Mouse (Mus musculus) ES-E14 (cell line): Measurements from ENCODE around the gene Csnk2b. TPM values are rescaled to one million over a fixed set of nuclear protein-coding genes. Genes with fewer than 3 reads are reported as not detected.

Source experiments
- DNase-seq: peaks from one replicate; pipeline ENCODE4 v3.0.0-alpha.2; 2013; ENCODE audit warnings: low read depth, low spot score
- H3K27ac ChIP-seq: 2 replicates; pipeline ENCODE4 v1.5.1; 2012; ENCODE audit warnings: low read depth, mild to moderate bottlenecking, low read length, moderate library complexity, mixed read lengths; ENCODE audit not compliant: poor library complexity, insufficient read depth, severe bottlenecking
- H3K36me3 ChIP-seq: 2 replicates; pipeline ENCODE4 v1.6.1; 2012; ENCODE audit warnings: mild to moderate bottlenecking, low read length, moderate library complexity, mixed read lengths; ENCODE audit not compliant: control insufficient read depth, poor library complexity, insufficient read depth, severe bottlenecking
- H3K4me1 ChIP-seq, 2 experiments: fragments of 150-350 bp in 1 of 2; sonication (generic) in 1 of 2; 2 replicates each; pipeline ENCODE4 v1.6.1; 2012; ENCODE audit warnings: low read length in 2 of 2, mild to moderate bottlenecking in 1 of 2, mixed read lengths in 1 of 2; ENCODE audit not compliant: control insufficient read depth in 2 of 2, insufficient read depth in 2 of 2, poor library complexity in 1 of 2
- H3K4me3 ChIP-seq, 2 experiments: fragments of 150-350 bp in 1 of 2; sonication (generic) in 1 of 2; 2 replicates each; pipeline ENCODE4 v1.5.1; 2012; ENCODE audit warnings: low read length in 2 of 2, low read depth in 1 of 2, mild to moderate bottlenecking in 1 of 2, mixed read lengths in 1 of 2; ENCODE audit not compliant: insufficient read depth in 1 of 2, poor library complexity in 1 of 2, severe bottlenecking in 1 of 2
- H3K9ac ChIP-seq: 2 replicates; pipeline ENCODE4 v1.6.1; 2012; ENCODE audit warnings: low read depth, mild to moderate bottlenecking, low read length, mixed read lengths; ENCODE audit not compliant: poor library complexity, insufficient read depth, severe bottlenecking
- H3K9me3 ChIP-seq: fragments of 150-350 bp; sonication (generic); 2 replicates; pipeline ENCODE4 v1.6.1; 2012; ENCODE audit warnings: low read depth, mild to moderate bottlenecking, low read length; ENCODE audit not compliant: control insufficient read depth, insufficient read depth
- CHD2 ChIP-seq: IDR thresholded peaks from 2 replicates; pipeline ENCODE4 v1.6.1; 2014; ENCODE audit warnings: mild to moderate bottlenecking, low read depth, low read length, inconsistent platforms
- HCFC1 ChIP-seq: IDR thresholded peaks from 2 replicates; pipeline ENCODE4 v1.6.1; 2012; ENCODE audit warnings: low read length, inconsistent platforms, borderline replicate concordance; ENCODE audit not compliant: insufficient read depth
- MAFK ChIP-seq: IDR thresholded peaks from 2 replicates; pipeline ENCODE4 v1.6.1; 2014; ENCODE audit warnings: mild to moderate bottlenecking, low read depth, low read length, inconsistent platforms; ENCODE audit not compliant: insufficient read depth
- ZC3H11A ChIP-seq: IDR thresholded peaks from 2 replicates; pipeline ENCODE4 v1.6.1; 2012; ENCODE audit warnings: low read depth, mild to moderate bottlenecking, inconsistent platforms, low read length, borderline replicate concordance
- ZNF384 ChIP-seq: IDR thresholded peaks from 2 replicates; pipeline ENCODE4 v1.6.1; 2012; ENCODE audit warnings: low read depth, low read length, inconsistent platforms
- in situ Hi-C, 2 experiments: fragments of 600-800 bp; cut with MboI; formaldehyde crosslinking; loops; one replicate each; pipeline ENCODE4 v1.15.1; 2025; ENCODE audit warnings: low sequenced_read_pairs in 2 of 2, inconsistent platforms in 1 of 2; ENCODE audit not compliant: unreplicated experiment in 2 of 2
- total RNA-seq: library from RNA; depleted of rRNA; stranded (reverse); fragments of 300-350 nt; gene quantifications from 2 replicates; pipeline ENCODE4 v1.2.3, GENCODE M21; 2012

The Csnk2b gene
- total RNA-seq, 1 experiment = 98.6 TPM

DNA sequence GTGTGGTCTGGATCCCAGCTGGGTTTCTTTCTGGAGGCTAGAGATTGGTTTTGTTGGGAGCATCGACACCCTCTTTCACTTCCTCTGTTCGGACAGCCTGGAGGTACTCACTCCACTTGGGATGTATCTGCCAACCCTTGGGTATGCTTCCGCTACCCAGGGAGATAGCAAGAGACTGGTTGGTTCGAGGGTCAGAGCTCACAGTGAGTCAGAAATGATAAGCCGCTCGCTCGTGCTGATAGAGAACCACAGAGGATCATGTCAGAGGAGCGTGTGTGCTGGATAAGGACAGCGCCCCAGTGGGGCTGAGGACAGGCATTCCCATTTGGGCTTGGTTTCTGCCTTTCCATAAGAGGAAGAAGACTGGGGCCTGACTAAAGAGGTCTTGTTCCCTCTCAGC, 42.1 kb downstream of the Csnk2b start:
- Histone ChIP-seq H3K9ac (no peak overlapping the region), H3K36me3 (no peaks in the 10 kb centered on the region), H3K27ac (no peak overlapping the region), H3K4me3 (no peak overlapping the region), H3K4me1 (peaks cover 11 to 15% of the 10 kb centered on the region in 2 experiments), H3K9me3 (no peaks in the 10 kb centered on the region)
- in situ Hi-C loops = no loop called here
- no peak for DNase-seq
- TF ChIP-seq HCFC1 (no peak), MAFK (no peak), ZNF384 (no peak), CHD2 (no peak), ZC3H11A (no peak)

DNA sequence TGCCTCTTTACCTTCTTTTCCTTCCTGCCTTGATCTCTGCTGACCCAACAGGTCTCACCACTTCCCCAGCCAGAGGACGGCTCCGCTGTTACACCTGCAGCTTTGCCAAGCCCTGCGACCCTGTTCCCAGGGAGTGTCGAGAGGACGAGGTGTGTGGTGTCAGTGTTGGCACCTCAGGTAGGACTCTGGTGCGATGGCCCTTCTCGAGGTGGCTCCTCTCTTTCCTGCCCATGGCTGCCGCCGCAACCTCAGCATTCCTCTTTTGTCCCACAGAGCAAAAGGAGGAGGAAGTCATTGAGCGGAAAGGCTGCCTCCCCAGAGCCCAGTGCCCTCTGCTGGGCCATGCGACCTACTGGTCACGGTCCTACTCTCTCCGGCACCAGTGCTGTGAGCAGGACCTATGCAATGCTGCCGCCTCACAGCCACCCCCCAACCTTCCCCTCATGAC, 44.0 kb downstream of the Csnk2b start, which contains the start of gene Ly6g6d:
Gene Ly6g6d, minus strand, starts transcription at position 280 of the 448 bp plus-strand sequence.
- H3K9ac ChIP-seq = peak within 1 kb of the TSS; percentile 61
- peaks cover 11 to 17% of the 10 kb centered on the region in 2 experiments for H3K4me1 ChIP-seq
- no peaks in the 10 kb centered on the region for H3K36me3 ChIP-seq
- peak within 1 kb of the TSS; percentile 52 to 54 for H3K4me3 ChIP-seq
- no peaks in the 10 kb centered on the region for H3K9me3 ChIP-seq
- DNase-seq = no peak
- peak within 1 kb of the TSS; percentile 90 for H3K27ac ChIP-seq
- in situ Hi-C loops = no loop called here
- TF ChIP-seq HCFC1 (no peak), CHD2 (no peak), ZNF384 (no peak), ZC3H11A (no peak)

DNA sequence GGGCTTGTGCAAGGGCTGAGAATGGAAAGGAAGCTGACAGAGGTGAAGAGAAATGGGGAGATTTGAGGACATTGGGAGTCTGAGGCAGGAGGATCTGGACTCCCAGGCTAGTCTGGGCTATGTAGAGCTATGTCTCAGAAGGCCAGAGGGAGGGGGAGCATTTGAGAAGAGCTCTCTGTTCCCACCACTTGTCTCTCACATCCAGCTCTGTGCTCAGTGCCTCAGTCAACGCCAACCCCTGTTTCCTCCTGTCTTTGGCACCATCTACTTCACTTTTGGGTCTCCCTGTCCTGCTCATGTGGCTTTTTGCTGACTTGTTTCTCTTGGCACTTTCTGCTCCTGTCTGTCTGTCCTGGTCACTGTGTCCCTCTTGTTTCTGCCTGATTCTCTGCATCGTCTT, 44.6 kb downstream of the Csnk2b start:
- Histone ChIP-seq H3K9ac (peak overlapping the region; percentile 18; the same call in 1 of the 2 replicates), H3K27ac (peak overlapping the region; percentile 90), H3K36me3 (no peaks in the 10 kb centered on the region), H3K4me1 (peaks cover 11 to 17% of the 10 kb centered on the region in 2 experiments), H3K9me3 (no peaks in the 10 kb centered on the region), H3K4me3 (peak overlapping the region; percentile 52 to 54)
- no peak for DNase-seq
- TF ChIP-seq MAFK (no peak), CHD2 (no peak), ZC3H11A (no peak), ZNF384 (no peak), HCFC1 (no peak)
- in situ Hi-C loops = no loop called here

DNA sequence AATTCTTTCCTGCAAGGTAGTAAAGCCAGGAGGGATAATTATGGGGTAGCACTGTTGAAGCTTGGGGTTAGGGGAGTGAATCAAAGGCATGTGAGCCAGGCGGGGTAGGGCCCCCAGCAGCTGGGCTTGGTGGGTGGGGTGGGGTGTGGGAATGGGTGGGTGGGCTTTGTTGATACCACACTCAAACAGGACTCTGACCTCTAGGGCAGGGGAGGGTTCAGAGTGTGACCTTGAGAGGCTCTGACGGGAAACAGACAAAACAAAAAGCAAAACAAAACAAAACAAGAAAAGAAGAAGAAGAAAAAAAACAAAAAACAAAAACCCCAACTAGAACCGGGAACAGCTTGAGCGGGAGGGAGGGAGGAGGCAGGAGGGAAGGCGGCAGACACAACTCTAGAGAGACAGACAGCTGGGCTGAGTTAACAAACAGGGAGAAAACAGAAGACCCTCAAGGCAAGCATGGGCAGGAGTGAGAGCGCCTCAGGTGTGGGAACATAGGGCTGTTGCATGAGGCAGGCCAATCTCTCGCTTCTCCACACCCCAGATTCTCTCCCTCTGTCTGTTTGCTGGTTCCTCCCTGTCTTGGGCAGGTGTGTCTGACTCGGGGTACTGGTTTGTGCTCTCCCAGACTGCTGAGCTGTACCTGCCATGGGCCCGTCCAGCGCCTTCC, 45.2 kb downstream of the Csnk2b start, which contains the start of gene Ly6g6e:
Gene Ly6g6e, plus strand, starts transcription at position 396 of the 670 bp plus-strand sequence.
- Histone ChIP-seq H3K9ac (peak within 1 kb of the TSS; percentile 61), H3K4me1 (peaks cover 15 to 17% of the 10 kb centered on the region in 2 experiments), H3K36me3 (no peaks in the 10 kb centered on the region), H3K27ac (peak within 1 kb of the TSS; percentile 90), H3K4me3 (peak within 1 kb of the TSS; percentile 52 to 54), H3K9me3 (no peaks in the 10 kb centered on the region)
- in situ Hi-C loops = no loop called here
- TF ChIP-seq CHD2 (no peak), ZNF384 (0 out of 2 replicates have a peak, but pooled peaks have one; percentile 49), HCFC1 (0 out of 2 replicates have a peak, but pooled peaks have one; percentile 28), MAFK (no peak), ZC3H11A (no peak)
- peak; percentile 43 for DNase-seq

DNA sequence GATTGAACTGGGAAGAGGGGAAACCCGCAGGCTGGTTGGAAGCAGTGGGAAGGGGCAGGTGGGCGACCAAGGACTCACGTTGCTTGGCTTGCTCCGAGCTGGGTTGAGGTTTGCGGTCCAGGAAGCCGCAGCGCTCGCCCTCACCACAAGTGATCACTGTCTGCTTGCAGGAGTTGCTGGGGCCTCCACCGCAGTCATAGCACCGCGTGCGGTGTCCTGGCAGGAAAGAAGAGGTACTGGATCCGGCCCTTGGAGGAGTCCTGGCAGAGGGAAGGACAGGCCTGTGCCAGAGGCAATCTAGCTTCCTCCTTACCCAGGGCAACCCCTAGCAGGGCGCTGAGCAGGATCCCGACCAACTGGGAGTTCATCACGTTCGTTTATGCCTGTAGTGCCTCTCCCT, 47.8 kb downstream of the Csnk2b start:
- H3K9ac ChIP-seq = peak overlapping the region; percentile 52
- H3K27ac ChIP-seq = no peak overlapping the region
- TF ChIP-seq ZC3H11A (no peak), MAFK (no peak), HCFC1 (no peak), CHD2 (no peak), ZNF384 (no peak)
- DNase-seq = no peak
- no peaks in the 10 kb centered on the region for H3K36me3 ChIP-seq
- H3K4me1 ChIP-seq = peaks cover 16 to 20% of the 10 kb centered on the region in 2 experiments
- in situ Hi-C loops = no loop called here
- H3K4me3 ChIP-seq = peak overlapping the region; percentile 16 to 57
- no peaks in the 10 kb centered on the region for H3K9me3 ChIP-seq
